Mouse (Mus musculus): ENCODE data around the gene Egf.

Gene Egf

DNA sequence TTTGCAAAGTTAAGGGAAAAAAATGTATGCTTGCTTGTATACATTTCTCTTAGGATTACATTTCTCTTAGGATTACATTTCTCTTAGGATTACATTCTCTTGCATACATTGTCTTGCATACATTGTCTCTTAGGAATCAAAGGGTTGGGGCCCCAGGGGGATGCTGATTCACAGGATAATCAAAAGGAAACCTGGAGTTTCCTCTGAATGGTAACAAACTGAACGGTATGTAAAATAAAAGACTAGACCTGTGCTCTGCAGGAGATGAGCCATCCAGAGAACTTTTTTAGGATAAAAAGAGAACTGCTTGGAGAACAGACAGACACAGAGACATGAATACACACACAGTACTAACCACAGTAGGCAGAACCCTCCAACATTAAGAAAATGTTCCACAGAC lies 104.2 kb downstream of the Egf start:
- DNase-seq (ENCODE audit: low read depth, low spot score): no peak
- no peaks in the 10 kb centered on the region for H3K27me3 ChIP-seq (ENCODE audit: control insufficient read depth, insufficient read depth, low read length, poor library complexity, severe bottlenecking)
- H3K36me3 ChIP-seq (ENCODE audit: control insufficient read depth, insufficient read depth, low read length, poor library complexity, severe bottlenecking): no peaks in the 10 kb centered on the region

DNA sequence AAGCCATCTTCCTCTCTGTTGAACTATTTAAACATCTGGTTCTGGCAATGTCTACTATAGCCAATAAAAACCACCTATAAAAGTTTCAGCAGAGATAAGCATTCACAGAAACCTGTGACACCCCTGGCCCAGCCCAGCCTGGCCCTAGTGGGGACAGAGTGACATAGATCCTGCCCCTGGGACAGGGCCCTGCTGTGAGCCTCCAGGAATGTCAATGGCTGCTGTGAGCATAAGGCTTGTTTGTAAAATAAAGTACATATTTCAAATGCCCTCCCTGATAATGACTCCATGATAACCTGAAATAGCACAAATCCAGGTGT lies 104.9 kb downstream of the Egf start:
- Histone ChIP-seq H3K36me3 (ENCODE audit: control insufficient read depth, insufficient read depth, low read length, poor library complexity, severe bottlenecking) (no peaks in the 10 kb centered on the region), H3K27me3 (ENCODE audit: control insufficient read depth, insufficient read depth, low read length, poor library complexity, severe bottlenecking) (no peaks in the 10 kb centered on the region)
- no peak for DNase-seq (ENCODE audit: low read depth, low spot score)

DNA sequence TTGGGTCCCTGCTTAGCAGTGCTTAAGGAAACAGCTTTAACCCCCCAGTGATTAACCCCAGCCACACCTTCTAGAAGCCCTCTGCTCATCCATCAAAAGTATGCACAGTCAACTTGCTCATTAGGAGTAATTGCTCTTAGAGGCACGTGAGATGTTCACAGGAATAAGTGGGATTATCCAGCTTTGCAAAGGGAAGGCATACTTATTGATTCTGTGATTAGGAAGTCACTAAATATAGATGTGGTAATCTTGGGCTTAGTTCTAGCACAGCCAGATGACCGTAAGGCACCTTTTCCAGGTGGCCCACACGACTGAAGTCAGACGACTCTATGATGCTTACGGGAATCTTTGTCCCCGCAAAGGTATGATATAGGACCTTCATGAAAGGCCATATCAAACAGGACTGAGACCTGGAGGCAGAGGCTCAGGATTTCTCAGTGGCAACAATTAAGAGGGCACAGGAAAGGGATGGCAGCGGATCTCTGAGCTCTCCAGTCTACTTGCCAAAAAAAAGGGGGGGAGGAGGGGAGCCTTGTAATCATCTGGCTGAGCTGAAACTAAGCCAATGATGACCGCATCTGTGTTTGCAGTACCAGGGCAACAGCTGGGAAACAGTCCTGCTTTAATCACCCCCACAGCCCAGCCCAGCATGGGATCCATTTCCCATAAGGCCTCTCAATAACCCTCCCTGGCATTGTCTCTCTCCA lies 105.4 kb downstream of the Egf start:
- no peak for DNase-seq (ENCODE audit: low read depth, low spot score)
- Histone ChIP-seq H3K27me3 (ENCODE audit: control insufficient read depth, insufficient read depth, low read length, poor library complexity, severe bottlenecking) (no peaks in the 10 kb centered on the region), H3K36me3 (ENCODE audit: control insufficient read depth, insufficient read depth, low read length, poor library complexity, severe bottlenecking) (no peaks in the 10 kb centered on the region)

GRCm38 (mm10) chr3:129648598-129648997 lies 106.5 kb downstream of the Egf start:
- Histone ChIP-seq H3K36me3 (ENCODE audit: control insufficient read depth, insufficient read depth, low read length, poor library complexity, severe bottlenecking) (no peaks in the 10 kb centered on the region), H3K27me3 (ENCODE audit: control insufficient read depth, insufficient read depth, low read length, poor library complexity, severe bottlenecking) (no peaks in the 10 kb centered on the region)
- no peak for DNase-seq (ENCODE audit: low read depth, low spot score)

- no peak for DNase-seq (ENCODE audit: low read depth, low spot score)
Observed at GRCm38 (mm10) chr3:129647312-129647711, 107.8 kb downstream of the Egf start.

DNA sequence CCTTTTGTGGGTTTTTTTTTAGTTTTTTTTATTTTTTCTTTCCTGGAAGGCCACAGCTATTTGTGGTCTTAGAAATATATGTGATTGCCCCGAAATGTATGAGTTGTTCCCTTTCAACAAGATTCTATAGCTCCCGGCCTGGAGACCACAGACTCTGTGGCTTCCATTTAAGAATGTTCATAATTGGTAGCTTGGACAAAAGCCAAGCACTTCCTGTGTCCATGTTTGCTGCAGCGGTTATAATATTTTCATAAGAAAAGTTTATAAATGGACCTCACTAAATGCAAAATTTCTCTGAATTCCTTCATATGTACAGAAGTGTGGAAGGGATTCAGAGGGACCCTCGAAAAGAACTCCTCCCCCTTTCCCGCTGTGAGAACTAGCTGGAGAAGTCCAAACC lies 108.3 kb downstream of the Egf start:
- DNase-seq (ENCODE audit: low read depth, low spot score): no peak
- Histone ChIP-seq H3K27me3 (ENCODE audit: control insufficient read depth, insufficient read depth, low read length, poor library complexity, severe bottlenecking) (no peaks in the 10 kb centered on the region), H3K36me3 (ENCODE audit: control insufficient read depth, insufficient read depth, low read length, poor library complexity, severe bottlenecking) (no peaks in the 10 kb centered on the region)

More at GRCm38 (mm10) chr3:129647312-129647711, 107.8 kb downstream of the Egf start:
- H3K27me3 ChIP-seq (ENCODE audit: control insufficient read depth, insufficient read depth, low read length, poor library complexity, severe bottlenecking): no peaks in the 10 kb centered on the region
- H3K36me3 ChIP-seq (ENCODE audit: control insufficient read depth, insufficient read depth, low read length, poor library complexity, severe bottlenecking): no peaks in the 10 kb centered on the region

DNA sequence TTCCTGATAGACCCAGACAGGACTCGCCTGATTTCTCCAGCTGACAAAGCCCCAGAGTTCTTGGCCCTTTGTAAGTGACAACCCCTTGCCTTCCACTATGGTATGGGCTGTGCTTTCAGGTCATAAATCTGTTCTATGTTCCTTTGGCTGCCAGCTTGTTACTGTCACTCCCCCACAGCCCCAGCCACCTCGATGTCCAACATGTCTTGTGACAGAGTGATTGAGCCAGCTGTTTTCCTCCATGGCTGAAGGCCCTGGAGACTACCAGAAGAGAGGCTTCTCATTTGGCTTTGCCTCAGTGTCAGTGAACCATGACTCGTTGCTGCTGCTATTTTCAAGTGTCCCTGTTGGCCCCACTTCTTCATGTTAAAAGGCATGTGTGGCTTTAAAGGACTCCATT lies 109.7 kb downstream of the Egf start:
- DNase-seq (ENCODE audit: low read depth, low spot score): no peak
- Histone ChIP-seq H3K27me3 (ENCODE audit: control insufficient read depth, insufficient read depth, low read length, poor library complexity, severe bottlenecking) (no peaks in the 10 kb centered on the region), H3K36me3 (ENCODE audit: control insufficient read depth, insufficient read depth, low read length, poor library complexity, severe bottlenecking) (no peaks in the 10 kb centered on the region)

DNA sequence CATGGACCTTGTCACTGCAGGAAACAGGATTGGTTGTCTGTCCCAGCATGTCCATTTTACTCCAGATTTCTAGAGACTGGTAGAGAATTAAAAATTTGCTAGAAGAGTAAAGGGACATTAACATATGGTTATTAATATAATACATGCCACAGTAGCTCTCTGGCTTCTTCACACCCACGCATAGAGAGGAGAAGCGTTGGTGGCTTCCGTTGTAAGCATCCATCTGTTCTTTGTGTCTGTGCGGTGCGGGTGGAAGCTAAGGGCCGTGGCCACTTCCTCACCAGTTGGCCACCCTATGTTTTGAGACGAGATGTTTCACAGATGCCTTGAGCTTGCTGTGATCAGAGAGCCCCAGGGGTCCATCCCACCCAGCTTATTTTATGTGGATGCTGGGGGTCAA lies 113.5 kb downstream of the Egf start:
- H3K36me3 ChIP-seq (ENCODE audit: control insufficient read depth, insufficient read depth, low read length, poor library complexity, severe bottlenecking): no peaks in the 10 kb centered on the region
- DNase-seq (ENCODE audit: low read depth, low spot score): no peak
- H3K27me3 ChIP-seq (ENCODE audit: control insufficient read depth, insufficient read depth, low read length, poor library complexity, severe bottlenecking): no peaks in the 10 kb centered on the region

GRCm38 (mm10) chr3:129640211-129641000 lies 114.7 kb downstream of the Egf start:
- no peaks in the 10 kb centered on the region for H3K27me3 ChIP-seq (ENCODE audit: control insufficient read depth, insufficient read depth, low read length, poor library complexity, severe bottlenecking)
- DNase-seq (ENCODE audit: low read depth, low spot score): no peak
- no peaks in the 10 kb centered on the region for H3K36me3 ChIP-seq (ENCODE audit: control insufficient read depth, insufficient read depth, low read length, poor library complexity, severe bottlenecking)

DNA sequence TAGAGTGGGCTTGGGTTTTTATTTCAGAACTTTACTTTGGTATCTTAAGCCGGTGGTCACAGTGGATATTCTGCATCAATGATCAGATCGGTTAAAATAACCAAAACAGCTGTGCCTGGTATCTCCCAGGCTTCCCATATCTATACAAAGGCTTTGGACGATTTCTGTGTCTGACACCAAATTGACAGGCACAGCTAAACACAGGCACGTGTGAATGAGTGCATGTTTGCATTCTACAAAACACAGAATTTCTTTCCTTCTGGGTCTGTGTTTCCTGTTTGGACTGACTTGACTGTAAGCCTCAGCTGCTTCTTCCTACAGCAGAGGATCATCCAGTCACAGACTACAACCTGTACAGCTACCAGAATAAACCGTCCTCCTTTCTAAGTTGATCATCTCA lies 115.4 kb downstream of the Egf start:
- no peaks in the 10 kb centered on the region for H3K36me3 ChIP-seq (ENCODE audit: control insufficient read depth, insufficient read depth, low read length, poor library complexity, severe bottlenecking)
- no peak for DNase-seq (ENCODE audit: low read depth, low spot score)
- H3K27me3 ChIP-seq (ENCODE audit: control insufficient read depth, insufficient read depth, low read length, poor library complexity, severe bottlenecking): no peaks in the 10 kb centered on the region

- H3K27me3 ChIP-seq (ENCODE audit: control insufficient read depth, insufficient read depth, low read length, poor library complexity, severe bottlenecking): no peaks in the 10 kb centered on the region
- H3K36me3 ChIP-seq (ENCODE audit: control insufficient read depth, insufficient read depth, low read length, poor library complexity, severe bottlenecking): no peaks in the 10 kb centered on the region
- DNase-seq (ENCODE audit: low read depth, low spot score): no peak
Observed at GRCm38 (mm10) chr3:129637446-129637845, 117.7 kb downstream of the Egf start.

- DNase-seq (ENCODE audit: low read depth, low spot score): peak; percentile 16
- H3K27me3 ChIP-seq (ENCODE audit: control insufficient read depth, insufficient read depth, low read length, poor library complexity, severe bottlenecking): no peaks in the 10 kb centered on the region
- H3K36me3 ChIP-seq (ENCODE audit: control insufficient read depth, insufficient read depth, low read length, poor library complexity, severe bottlenecking): no peaks in the 10 kb centered on the region
Observed at GRCm38 (mm10) chr3:129634260-129634901, 120.7 kb downstream of the Egf start.

- H3K36me3 ChIP-seq (ENCODE audit: control insufficient read depth, insufficient read depth, low read length, poor library complexity, severe bottlenecking): no peaks in the 10 kb centered on the region
- H3K27me3 ChIP-seq (ENCODE audit: control insufficient read depth, insufficient read depth, low read length, poor library complexity, severe bottlenecking): no peaks in the 10 kb centered on the region
- DNase-seq (ENCODE audit: low read depth, low spot score): no peak
Observed at GRCm38 (mm10) chr3:129633518-129633917, 121.6 kb downstream of the Egf start.

GRCm38 (mm10) chr3:129631857-129632256 lies 123.3 kb downstream of the Egf start:
- Histone ChIP-seq H3K36me3 (ENCODE audit: control insufficient read depth, insufficient read depth, low read length, poor library complexity, severe bottlenecking) (no peaks in the 10 kb centered on the region), H3K27me3 (ENCODE audit: control insufficient read depth, insufficient read depth, low read length, poor library complexity, severe bottlenecking) (no peaks in the 10 kb centered on the region)
- no peak for DNase-seq (ENCODE audit: low read depth, low spot score)

GRCm38 (mm10) chr3:129631018-129631417 lies 124.1 kb downstream of the Egf start:
- Histone ChIP-seq H3K36me3 (ENCODE audit: control insufficient read depth, insufficient read depth, low read length, poor library complexity, severe bottlenecking) (no peaks in the 10 kb centered on the region), H3K27me3 (ENCODE audit: control insufficient read depth, insufficient read depth, low read length, poor library complexity, severe bottlenecking) (no peaks in the 10 kb centered on the region)
- DNase-seq (ENCODE audit: low read depth, low spot score): no peak
